Mouse (Mus musculus): ENCODE data around the gene Mdh1b. TPM values are rescaled to one million over a fixed set of nuclear protein-coding genes. Genes with fewer than 3 reads are reported as not detected.

The Mdh1b gene
- polyA plus RNA-seq, 1 experiment: not detected

- no peak for TF ChIP-seq GATA1 (IDR thresholded peaks at IDR 0.05; ENCODE audit: low read length)
These were observed 61.3 kb downstream of the Mdh1b start for GRCm38 (mm10) chr1:63668852-63669160.

GRCm38 (mm10) chr1:63667949-63668851 is 61.9 kb downstream of the Mdh1b start:
- TF ChIP-seq GATA1 (IDR thresholded peaks at IDR 0.05; ENCODE audit: low read length): no peak

- no peak for TF ChIP-seq GATA1 (IDR thresholded peaks at IDR 0.05; ENCODE audit: low read length)
These were observed 62.7 kb downstream of the Mdh1b start for GRCm38 (mm10) chr1:63667201-63667948.

- TF ChIP-seq GATA1 (IDR thresholded peaks at IDR 0.05; ENCODE audit: low read length): no peak
These were observed 64.0 kb downstream of the Mdh1b start for GRCm38 (mm10) chr1:63666089-63666488.

- no peak for TF ChIP-seq GATA1 (IDR thresholded peaks at IDR 0.05; ENCODE audit: low read length)
These were observed 70.5 kb downstream of the Mdh1b start for GRCm38 (mm10) chr1:63659591-63659990.

GRCm38 (mm10) chr1:63658016-63658415 is 72.1 kb downstream of the Mdh1b start:
- no peak for TF ChIP-seq GATA1 (IDR thresholded peaks at IDR 0.05; ENCODE audit: low read length)

Other genes with a start within 250 kb of the Mdh1b start
- gene Gm39653, start 114.3 kb downstream of the Mdh1b start, polyA plus RNA-seq (2012): not detected in 2 replicates
- not detected in 2 replicates for gene Dytn, start 43.4 kb downstream of the Mdh1b start, polyA plus RNA-seq (2012)
- gene Fastkd2, start 296 bp upstream of the Mdh1b start, polyA plus RNA-seq (2012): 3.1 and 3.9 TPM in 2 replicates
- gene 4933402D24Rik, start 38.9 kb upstream of the Mdh1b start, polyA plus RNA-seq (2012): not detected in 2 replicates